Mouse (Mus musculus) spleen, postnatal 14 days (tissue): ENCODE data around the gene Anxa5.

Experiments used
- DNase-seq, 2 experiments: peaks; one replicate each; pipeline ENCODE4 v3.0.0; 2021 to 2022; ENCODE audit warnings: low spot score in 2 of 2

Gene Anxa5

DNA sequence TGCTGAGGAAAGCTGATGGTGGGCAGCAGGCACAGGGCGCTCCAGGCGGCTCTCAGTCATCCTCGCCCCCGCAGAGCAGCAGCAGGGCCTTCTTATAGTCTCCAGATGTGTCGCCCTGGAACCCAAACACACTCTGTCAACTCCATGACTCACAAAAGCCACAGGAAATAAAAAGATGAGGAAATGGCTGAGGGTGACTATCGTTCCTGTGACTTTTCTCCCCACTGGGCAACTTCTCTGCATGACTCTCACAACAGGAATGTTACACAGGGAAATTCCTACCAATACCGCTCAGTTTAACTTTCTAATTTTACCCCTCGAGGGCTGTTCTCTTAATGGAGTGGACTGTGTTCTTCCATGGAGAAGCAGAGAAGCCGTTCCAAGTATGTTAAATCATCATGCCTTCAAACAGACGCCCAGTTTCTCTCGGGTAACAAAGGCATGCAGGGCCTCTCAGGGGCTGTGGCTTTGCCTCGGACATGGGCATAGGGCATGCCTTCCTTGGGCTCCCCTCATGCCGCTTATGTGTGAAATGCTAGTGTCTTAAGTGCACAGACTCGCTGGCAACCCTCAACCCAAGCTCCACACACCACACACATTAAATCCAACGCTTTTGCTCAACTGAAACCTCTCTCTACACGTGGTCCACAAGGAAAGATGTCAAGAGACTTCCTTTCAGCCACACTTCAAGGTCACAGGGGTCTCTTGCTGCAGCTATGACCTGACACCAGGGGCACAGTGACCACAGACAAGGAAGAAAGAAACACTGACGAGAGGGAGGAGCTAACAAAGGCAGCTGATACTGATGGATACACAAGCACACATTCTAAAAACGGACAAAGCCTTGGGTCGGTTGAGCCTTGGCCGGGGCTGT, 26.2 kb downstream of the Anxa5 start:
- DNase-seq = no peak

DNA sequence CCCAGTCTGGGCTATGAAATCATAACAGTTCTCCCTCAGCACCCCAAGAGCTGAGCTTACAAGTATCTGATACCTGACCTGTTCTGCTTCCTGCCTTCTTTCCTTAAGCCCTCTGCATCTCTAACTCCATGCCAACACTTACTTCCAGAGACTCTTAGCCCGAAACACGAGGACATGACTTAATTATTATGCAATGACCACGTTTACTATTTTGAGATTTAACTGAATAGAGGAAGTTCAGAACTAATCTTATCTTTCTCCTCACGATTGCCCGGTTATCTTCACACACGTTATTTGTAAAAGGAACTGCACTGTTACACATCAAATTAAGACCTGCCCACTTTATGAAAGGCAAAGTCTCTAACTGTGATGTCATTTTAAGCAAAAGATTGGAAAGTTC, 28.8 kb downstream of the Anxa5 start:
- DNase-seq = no peak

DNA sequence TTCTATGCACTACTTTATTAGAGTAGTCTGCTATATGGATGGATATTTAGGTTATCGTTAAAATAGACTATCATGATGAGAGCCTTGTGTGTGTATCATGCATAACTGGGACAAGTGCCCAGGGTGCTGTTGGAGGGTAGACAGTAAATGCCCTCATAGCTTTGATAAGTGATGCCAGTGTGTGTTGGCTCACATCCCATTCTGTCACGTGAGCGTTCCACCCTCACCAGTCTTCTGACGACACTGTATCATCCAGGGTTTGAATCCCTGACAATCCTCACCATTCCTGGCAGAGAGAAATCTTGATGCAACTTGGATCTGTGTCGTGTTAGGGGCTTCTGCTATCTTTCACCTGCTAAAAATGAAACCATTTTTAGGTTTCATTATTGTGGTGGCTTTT, 29.2 kb downstream of the Anxa5 start:
- DNase-seq = no peak

DNA sequence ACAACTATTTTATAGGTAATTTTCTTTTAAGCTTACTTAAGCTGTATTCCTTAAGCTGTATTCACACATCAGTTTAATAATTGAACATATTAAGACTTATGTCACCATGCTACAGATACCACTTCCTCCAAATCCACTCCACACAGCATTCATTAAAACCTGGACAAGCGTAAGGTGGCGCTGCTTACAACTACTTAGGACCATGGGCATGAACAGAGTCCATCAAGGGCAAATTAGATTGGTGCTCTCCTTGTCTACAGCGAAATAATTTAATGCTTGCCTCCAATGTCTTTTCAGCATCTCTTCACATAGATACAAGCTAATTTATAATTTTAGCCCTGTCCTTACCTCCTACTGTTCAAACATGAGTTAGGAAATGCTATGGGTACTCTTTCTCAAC, 29.7 kb downstream of the Anxa5 start:
- no peak for DNase-seq

DNA sequence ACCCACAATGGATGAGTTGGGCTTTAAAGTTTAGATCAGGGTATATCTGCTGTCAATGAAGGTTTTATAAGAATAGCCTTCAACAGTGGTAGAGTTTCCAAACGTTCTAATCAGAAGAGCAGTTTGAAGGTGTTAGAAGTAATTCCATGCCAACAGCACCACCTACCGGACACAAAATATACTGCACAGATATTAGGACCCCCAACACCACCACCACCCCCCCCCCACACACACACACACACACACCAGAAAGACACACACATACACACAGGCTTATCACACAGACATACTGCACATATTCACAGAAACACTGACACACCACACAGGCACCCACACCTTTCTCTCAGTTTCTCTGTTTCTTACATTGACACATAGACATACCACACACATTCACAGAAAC, 33.3 kb downstream of the Anxa5 start:
- peak in 1 of 2 experiments; percentile 6 for DNase-seq

DNA sequence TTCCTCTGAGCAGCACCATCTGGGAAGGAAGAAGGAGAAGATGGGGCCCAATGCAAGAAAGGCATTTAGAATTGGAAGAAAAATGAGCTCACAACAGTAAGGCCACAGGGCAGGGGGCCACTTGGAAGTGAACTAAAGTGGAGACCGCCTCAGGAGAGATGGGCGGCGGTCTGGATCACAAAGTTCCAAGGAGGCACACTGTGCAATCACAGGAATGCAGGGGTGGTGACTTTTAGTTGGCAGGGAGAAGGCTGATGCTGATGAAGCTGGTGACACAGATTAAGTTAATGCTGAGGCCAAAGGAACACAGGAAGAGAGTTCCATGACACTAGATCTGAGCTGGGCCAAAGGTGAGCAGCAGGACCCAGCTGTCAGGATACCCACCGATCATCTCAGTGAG, 35.4 kb downstream of the Anxa5 start:
- DNase-seq = no peak

DNA sequence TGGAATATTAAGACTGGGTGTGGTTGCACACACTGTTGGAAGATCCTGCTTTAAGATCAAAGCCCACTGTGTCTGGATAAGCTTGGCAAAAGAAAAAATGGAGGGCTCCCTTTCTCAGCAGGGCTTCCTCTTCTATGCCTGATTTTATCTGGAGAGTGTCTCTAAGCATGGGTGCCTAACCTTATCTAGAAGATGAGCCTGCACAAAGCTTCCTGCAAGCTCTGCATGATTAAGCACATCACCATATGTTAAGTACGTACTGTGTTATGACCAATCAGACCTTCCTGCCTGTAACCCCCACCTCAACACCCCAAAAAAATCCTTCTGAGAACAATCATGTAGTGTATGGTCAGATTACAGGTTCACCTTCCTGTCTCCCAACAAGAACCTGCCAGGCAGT, 45.3 kb downstream of the Anxa5 start:
- no peak for DNase-seq

DNA sequence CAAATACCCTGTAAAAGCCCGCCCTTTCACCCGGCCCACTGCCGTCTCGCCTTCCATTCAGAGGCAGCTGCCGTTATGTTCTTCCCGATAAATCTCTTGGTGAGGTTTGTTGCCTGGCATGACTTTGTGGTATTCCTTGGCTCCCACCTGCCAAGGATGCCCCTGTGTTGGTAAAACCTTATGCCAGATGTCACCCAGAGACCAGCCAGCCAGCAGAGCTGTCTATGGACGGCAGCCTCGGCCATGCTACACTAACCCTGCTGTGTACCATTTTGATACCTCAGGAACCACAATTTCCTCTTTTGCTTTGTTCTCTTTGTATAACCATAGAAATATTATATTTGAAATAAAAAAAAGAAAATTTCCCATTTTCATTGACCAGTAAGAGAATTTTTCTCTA, 48.3 kb downstream of the Anxa5 start:
- DNase-seq = no peak

DNA sequence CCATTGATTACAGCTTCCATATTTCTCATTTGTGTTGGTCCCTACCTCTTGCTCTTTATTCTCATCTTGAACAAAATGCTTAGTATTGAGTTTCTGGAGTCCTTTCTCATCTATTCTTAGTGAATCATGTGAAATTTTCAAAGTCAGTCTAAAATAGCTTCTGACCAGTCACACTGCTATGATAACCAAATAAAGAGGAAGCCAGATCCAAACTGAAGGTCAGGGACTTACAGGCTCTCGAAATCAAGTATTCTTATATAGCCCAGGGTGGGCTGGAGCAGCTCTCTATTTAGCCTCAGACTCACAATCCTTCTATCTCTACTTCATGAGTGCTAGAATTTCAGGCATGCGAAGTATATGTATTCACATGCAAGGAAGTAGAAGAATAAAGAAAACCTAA, 66.2 kb downstream of the Anxa5 start:
- DNase-seq = no peak

DNA sequence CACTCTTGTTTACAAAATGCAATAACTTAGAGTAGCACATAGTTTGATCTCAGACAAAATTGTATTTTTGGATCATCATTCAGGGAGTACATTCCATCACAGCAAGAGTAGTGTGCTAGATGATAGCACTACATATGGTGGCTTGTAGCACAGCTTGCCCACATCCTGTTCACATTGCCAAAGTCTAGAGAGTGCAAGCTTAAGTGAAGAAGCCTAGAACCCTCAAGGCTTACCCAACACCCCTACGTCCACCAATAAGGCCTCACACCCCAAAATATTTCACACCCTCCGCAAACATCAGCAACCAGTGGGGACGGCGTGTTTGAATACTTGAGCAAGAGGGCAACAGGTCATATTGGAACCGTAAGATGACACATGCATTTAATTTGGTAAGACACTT, 68.7 kb downstream of the Anxa5 start:
- no peak for DNase-seq

DNA sequence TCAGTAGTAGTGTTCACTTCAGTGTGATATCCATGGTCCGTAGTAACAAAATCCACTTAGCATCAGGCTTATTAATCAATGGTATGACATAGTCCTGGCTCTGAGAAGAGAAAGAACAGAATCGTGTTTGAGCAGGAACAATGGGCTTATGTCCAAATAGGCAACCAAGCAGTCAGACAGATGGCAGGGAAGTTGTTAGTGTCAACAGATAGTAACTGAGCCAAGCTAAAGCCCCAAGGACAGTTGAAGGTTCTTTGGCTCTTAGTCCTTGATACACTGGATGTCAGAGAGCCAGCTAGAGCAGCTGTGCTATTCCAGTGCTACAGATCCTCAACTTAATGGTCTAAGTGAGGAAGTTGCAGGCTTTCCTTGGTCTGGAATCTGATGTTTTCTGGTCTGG, 69.4 kb downstream of the Anxa5 start:
- no peak for DNase-seq

DNA sequence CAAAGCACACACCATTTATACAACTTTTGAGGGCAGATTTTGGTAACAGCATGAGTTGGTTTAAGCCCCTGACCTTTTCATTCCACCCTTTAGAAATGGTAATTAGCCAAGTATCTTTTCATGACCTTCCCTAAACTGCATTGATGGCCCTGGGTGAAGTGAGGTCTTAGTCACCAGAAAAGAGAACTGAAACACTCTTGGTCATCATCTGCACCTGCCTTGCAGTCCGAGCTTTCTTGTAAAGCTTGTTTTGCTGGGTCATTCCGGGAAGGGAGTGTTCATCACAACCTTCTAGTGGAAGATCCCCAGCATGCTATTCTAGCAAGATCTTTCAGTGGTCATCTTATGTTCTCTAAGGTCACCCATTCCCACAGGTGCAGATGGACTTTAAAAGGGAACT, 73.8 kb downstream of the Anxa5 start:
- no peak for DNase-seq

DNA sequence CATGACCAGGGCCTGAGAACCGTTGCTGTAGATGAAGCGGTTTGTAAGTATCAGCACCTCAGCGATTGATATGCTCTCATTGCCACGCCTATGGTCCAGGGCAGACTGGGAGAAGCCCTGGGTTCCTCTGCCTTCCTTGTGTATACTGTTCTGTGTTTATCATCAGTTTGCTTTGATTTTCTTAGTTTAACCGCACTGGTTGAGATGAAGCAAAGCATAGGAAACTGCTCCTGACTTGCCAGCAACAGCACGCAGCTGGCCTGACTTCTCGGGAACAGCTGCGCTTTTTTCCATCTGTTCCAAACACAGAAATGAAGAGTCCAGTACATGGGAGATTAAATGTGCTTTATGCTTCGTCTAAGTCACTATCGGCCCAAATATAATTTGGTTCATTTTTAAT, 75.0 kb downstream of the Anxa5 start:
- no peak for DNase-seq
